Mouse (Mus musculus): ENCODE measurements around the gene Lmx1b.

- TF ChIP-seq POLR2A (IDR thresholded peaks at IDR 0.05; ENCODE audit: low read depth, low read length), result no peak
- TF ChIP-seq CTCF (conservative IDR thresholded peaks at IDR 0.05 in 1 of 2, IDR thresholded peaks at IDR 0.05 in 1 of 2; ENCODE audit: low read depth in 2 of 2, low read length in 2 of 2), result no peak
- TF ChIP-seq E2F4 (IDR thresholded peaks at IDR 0.05; ENCODE audit: insufficient replicate concordance, low read depth, low read length), result no peak
- TF ChIP-seq MAX (IDR thresholded peaks at IDR 0.05; ENCODE audit: low read length), result no peak
- TF ChIP-seq MXI1 (IDR thresholded peaks at IDR 0.05; ENCODE audit: low read depth, low read length), result no peak
- TF ChIP-seq GABPA (IDR thresholded peaks at IDR 0.05; ENCODE audit: insufficient replicate concordance, low read depth, low read length), result no peak
- TF ChIP-seq MAFK (IDR thresholded peaks at IDR 0.05; ENCODE audit: insufficient replicate concordance, low read length), result no peak
- TF ChIP-seq TCF12 (IDR thresholded peaks at IDR 0.05; ENCODE audit: low read depth, low read length), result no peak
Observed at GRCm38 (mm10) chr2:33640171-33640721, at the start of gene Lmx1b.
